Mouse (Mus musculus): ENCODE measurements around the gene Tdrd3. TPM values are rescaled to one million over a fixed set of nuclear protein-coding genes. Genes with fewer than 3 reads are reported as not detected.

Gene Tdrd3
- polyA plus RNA-seq, 1 experiment = 21.9 TPM

DNA sequence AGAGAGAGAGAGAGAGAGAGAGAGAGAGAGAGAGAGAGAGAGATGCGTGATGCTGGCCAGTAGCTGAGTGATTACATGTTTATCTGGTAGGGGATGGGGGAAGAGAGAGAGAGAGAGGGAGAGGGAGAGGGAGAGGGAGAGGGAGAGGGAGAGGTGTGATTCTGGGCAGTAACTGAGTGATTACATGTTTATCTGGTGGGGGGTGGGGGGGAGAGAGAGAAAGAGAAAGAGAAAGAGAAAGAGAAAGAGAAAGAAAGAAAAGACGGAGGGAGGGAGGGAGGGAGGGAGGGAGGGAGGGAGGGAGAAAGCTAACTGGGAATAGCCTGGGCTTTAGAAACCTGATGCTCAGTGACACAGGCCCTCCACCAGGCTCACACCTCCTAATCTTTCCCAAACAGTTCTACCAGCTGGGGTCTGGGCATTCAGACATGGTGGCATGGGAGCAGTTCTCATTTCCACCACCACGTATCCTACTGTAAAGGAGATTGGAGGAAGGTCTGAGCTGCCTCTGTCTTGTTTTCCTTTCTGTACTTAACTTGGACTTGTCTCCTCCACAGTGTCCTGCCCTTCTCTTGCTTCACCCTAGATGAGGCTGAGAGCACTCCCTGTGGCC lies 62.0 kb downstream of the Tdrd3 start:
- DNase-seq = no peak
- Histone ChIP-seq H3K4me1 (ENCODE audit: control insufficient read depth, insufficient read depth, low read length) (no peaks in the 10 kb centered on the region), H3K27ac (ENCODE audit: insufficient read depth, low read length) (no peak overlapping the region), H3K4me3 (replicated peaks; ENCODE audit: insufficient read depth, low read depth, low read length) (no peak overlapping the region), H3K27me3 (ENCODE audit: control insufficient read depth, insufficient read depth, low read length) (no peaks in the 10 kb centered on the region)
- 78% methylated on average over 2 of the region's 3 CpGs for WGBS
- TF ChIP-seq POLR2A (IDR thresholded peaks at IDR 0.05; ENCODE audit: borderline replicate concordance, insufficient read depth, low read length) (no peak), CTCF (IDR thresholded peaks at IDR 0.05; ENCODE audit: borderline replicate concordance, insufficient read depth, low read depth, low read length) (no peak)

DNA sequence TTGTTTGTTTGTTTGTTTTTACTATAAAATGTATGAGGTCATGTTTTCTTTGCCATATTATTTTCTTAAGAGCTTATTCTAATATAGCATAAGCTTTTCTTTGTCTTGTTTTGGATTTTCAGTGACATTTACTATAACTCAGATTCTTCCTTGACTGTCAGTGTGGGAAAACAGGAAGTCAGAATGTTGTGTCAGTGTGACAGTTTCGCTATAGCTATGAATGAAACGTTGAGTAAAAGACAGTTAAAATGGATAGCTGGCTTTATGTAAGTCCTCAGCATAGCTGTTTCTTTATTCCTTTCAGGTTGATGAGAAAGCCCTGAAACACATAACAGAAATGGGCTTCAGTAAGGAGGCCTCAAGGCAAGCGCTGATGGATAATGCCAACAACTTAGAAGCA lies 69.4 kb downstream of the Tdrd3 start:
- no peaks in the 10 kb centered on the region for H3K27me3 ChIP-seq (ENCODE audit: control insufficient read depth, insufficient read depth, low read length)
- no peak overlapping the region for H3K4me3 ChIP-seq (replicated peaks; ENCODE audit: insufficient read depth, low read depth, low read length)
- 94% methylated on average over 3 of the region's 3 CpGs for WGBS
- H3K27ac ChIP-seq (ENCODE audit: insufficient read depth, low read length) = no peak overlapping the region
- no peaks in the 10 kb centered on the region for H3K4me1 ChIP-seq (ENCODE audit: control insufficient read depth, insufficient read depth, low read length)
- TF ChIP-seq CTCF (IDR thresholded peaks at IDR 0.05; ENCODE audit: borderline replicate concordance, insufficient read depth, low read depth, low read length) (no peak), POLR2A (IDR thresholded peaks at IDR 0.05; ENCODE audit: borderline replicate concordance, insufficient read depth, low read length) (no peak)
- DNase-seq = no peak

DNA sequence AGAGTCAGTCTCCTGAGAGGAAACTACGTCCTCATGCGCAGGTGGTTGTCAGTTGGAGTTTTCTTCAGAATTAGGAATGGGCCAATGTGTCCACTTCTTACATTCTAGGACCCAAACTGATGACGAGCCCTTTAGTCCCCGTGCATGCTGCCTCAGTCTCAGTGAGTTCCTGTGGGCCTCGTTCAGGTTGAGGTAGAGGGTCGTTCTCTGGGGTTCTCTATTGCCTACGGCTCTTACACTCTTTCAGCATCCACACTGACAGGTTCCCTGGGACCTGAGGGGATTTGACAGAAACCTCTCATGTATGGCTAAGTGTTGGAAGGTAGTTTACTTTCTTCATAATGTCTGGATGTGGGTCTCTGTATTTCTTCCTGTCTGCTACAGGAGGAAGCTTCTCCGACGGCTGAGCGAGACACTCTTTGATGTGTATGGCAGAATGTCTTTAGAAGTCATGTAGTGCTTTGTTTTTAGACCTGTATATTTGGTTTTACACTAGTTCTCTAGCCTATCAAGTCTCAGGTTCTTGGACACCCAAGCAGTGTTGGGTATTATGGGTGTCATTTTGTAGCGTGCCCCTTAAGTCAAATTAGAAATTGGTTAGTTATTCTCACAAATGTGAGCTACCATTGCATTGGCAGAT lies 81.6 kb downstream of the Tdrd3 start:
- Histone ChIP-seq H3K4me1 (ENCODE audit: control insufficient read depth, insufficient read depth, low read length) (no peaks in the 10 kb centered on the region), H3K27me3 (ENCODE audit: control insufficient read depth, insufficient read depth, low read length) (no peaks in the 10 kb centered on the region), H3K4me3 (replicated peaks; ENCODE audit: insufficient read depth, low read depth, low read length) (no peak overlapping the region), H3K27ac (ENCODE audit: insufficient read depth, low read length) (no peak overlapping the region)
- TF ChIP-seq POLR2A (IDR thresholded peaks at IDR 0.05; ENCODE audit: borderline replicate concordance, insufficient read depth, low read length) (no peak), CTCF (IDR thresholded peaks at IDR 0.05; ENCODE audit: borderline replicate concordance, insufficient read depth, low read depth, low read length) (no peak)
- WGBS = 95% methylated on average over 11 of the region's 11 CpGs
- DNase-seq = no peak

DNA sequence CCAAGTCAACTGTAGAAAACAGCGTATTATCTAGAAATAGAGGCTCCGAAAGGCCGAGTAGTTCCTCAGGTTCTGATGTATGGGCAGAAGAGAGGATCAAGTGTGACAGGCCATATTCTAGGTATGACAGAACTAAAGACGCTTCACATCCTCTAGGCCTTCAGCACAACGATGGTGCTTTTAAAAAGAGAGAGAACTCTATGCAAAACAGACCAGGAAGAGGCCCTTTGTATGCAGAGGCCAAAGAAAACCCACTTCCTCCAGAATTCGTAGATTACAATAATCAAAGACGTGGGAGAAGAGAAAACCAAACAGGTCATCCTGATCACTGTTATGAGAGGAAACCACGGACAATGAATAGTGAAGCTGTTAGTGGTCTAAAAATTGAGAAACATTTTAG lies 89.5 kb downstream of the Tdrd3 start:
- no peak for DNase-seq
- H3K27me3 ChIP-seq (ENCODE audit: control insufficient read depth, insufficient read depth, low read length) = no peaks in the 10 kb centered on the region
- H3K27ac ChIP-seq (ENCODE audit: insufficient read depth, low read length) = no peak overlapping the region
- no peaks in the 10 kb centered on the region for H3K4me1 ChIP-seq (ENCODE audit: control insufficient read depth, insufficient read depth, low read length)
- 93% methylated on average over 8 of the region's 8 CpGs for WGBS
- TF ChIP-seq CTCF (IDR thresholded peaks at IDR 0.05; ENCODE audit: borderline replicate concordance, insufficient read depth, low read depth, low read length) = no peak
- no peak for TF ChIP-seq POLR2A (IDR thresholded peaks at IDR 0.05; ENCODE audit: borderline replicate concordance, insufficient read depth, low read length)
- H3K4me3 ChIP-seq (replicated peaks; ENCODE audit: insufficient read depth, low read depth, low read length) = no peak overlapping the region

DNA sequence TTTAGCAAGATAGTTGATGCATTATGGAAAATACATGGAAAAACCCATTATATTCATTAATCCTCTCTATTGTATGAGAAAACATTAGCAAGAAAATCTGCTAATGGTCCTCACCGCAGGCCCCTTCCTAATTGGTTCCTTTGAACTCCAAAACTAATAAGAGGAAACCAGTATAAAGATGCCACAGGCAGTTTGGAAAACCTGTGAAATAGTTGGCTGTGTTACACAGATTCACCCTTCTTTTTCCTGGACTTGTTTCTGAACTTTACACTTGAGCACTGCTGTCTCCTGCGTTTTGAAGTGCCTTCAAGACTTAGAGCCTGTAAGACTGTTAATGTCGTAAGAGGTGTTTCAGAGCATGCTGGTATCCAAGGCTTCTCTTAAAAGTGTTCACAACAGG lies 98.8 kb downstream of the Tdrd3 start:
- no peak overlapping the region for H3K27ac ChIP-seq (ENCODE audit: insufficient read depth, low read length)
- no peaks in the 10 kb centered on the region for H3K27me3 ChIP-seq (ENCODE audit: control insufficient read depth, insufficient read depth, low read length)
- H3K4me3 ChIP-seq (replicated peaks; ENCODE audit: insufficient read depth, low read depth, low read length) = no peak overlapping the region
- WGBS = 91% methylated on average over 3 of the region's 3 CpGs
- TF ChIP-seq POLR2A (IDR thresholded peaks at IDR 0.05; ENCODE audit: borderline replicate concordance, insufficient read depth, low read length) (no peak), CTCF (IDR thresholded peaks at IDR 0.05; ENCODE audit: borderline replicate concordance, insufficient read depth, low read depth, low read length) (no peak)
- no peaks in the 10 kb centered on the region for H3K4me1 ChIP-seq (ENCODE audit: control insufficient read depth, insufficient read depth, low read length)
- no peak for DNase-seq

DNA sequence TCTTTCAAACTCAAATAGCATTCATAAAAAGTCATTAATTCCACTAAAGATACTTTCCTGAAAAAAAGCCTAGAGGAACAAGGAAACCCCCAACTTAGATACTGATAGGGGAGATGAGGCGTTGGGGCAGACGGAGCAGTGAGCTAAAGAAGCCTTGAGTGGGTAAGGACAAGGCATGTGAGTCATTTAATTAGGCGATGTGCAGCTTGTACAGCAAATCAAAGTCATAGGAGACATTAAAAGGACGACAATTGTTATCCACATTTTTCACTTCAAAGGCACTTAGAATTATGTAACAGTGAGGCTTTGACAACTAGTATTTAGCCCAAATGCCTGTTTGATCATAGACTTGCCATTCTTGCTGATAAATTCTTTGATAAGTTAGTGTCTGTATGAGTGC lies 100.9 kb downstream of the Tdrd3 start:
- no peak overlapping the region for H3K4me3 ChIP-seq (replicated peaks; ENCODE audit: insufficient read depth, low read depth, low read length)
- H3K4me1 ChIP-seq (ENCODE audit: control insufficient read depth, insufficient read depth, low read length) = no peaks in the 10 kb centered on the region
- H3K27me3 ChIP-seq (ENCODE audit: control insufficient read depth, insufficient read depth, low read length) = no peaks in the 10 kb centered on the region
- TF ChIP-seq POLR2A (IDR thresholded peaks at IDR 0.05; ENCODE audit: borderline replicate concordance, insufficient read depth, low read length) (no peak), CTCF (IDR thresholded peaks at IDR 0.05; ENCODE audit: borderline replicate concordance, insufficient read depth, low read depth, low read length) (no peak)
- WGBS = 91% methylated on average over 4 of the region's 4 CpGs
- no peak for DNase-seq
- H3K27ac ChIP-seq (ENCODE audit: insufficient read depth, low read length) = no peak overlapping the region

DNA sequence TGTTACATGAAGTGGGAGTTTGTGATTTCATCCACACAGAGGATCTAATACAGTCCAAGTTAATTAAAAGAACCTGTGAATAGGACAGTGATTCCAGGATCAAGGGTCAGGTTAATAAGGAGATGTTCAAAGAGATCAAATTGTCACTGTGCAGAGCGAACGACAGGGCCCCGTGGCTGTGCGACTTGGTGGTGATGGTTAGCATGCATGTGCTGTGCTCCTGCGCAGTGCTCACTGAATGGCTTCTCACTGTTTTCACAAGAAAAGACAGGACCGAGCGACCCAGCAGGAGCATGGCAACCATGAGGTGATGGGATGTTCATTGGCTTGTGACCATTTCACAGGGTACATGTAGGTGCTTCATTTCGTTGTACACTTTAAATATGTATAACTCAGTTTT lies 115.4 kb downstream of the Tdrd3 start:
- Histone ChIP-seq H3K27ac (ENCODE audit: insufficient read depth, low read length) (no peak overlapping the region), H3K4me1 (ENCODE audit: control insufficient read depth, insufficient read depth, low read length) (no peaks in the 10 kb centered on the region), H3K27me3 (ENCODE audit: control insufficient read depth, insufficient read depth, low read length) (no peaks in the 10 kb centered on the region), H3K4me3 (replicated peaks; ENCODE audit: insufficient read depth, low read depth, low read length) (no peak overlapping the region)
- TF ChIP-seq POLR2A (IDR thresholded peaks at IDR 0.05; ENCODE audit: borderline replicate concordance, insufficient read depth, low read length) = no peak
- TF ChIP-seq CTCF (IDR thresholded peaks at IDR 0.05; ENCODE audit: borderline replicate concordance, insufficient read depth, low read depth, low read length) = no peak
- 73% methylated on average over 8 of the region's 8 CpGs for WGBS
- no peak for DNase-seq

DNA sequence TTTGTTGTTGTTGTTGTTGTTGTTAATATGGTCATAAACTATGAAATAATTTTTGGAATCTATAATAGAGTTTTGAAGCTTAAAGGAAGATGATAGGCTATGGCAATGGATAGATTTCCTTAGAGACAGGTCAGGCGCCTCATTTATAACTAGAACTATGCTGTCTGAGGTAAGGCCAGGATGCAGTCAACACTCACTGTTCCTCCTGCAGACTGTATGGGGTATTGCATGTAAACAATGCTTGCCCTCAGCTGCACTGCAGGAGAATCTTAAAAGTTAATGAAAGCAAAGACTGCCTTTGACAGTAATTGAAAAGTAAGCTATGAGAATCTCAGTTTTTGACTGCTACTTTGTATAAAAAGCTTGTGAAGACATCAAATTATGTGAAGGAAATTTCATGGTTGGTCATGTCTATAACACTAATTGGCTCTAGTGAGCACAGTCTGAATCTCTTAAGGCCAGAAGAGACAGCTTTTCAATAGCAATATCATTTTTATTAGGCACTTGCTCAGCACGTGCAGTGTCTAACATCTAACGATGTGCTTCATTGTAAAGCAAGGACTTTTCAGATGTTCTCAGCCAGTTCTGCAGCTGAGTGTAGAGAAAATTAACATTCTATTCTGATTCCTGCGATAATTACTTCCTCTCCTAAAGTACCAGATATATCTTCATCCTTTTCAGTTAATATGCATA lies 120.8 kb downstream of the Tdrd3 start:
- WGBS = 75% methylated on average over 4 of the region's 4 CpGs
- Histone ChIP-seq H3K4me3 (replicated peaks; ENCODE audit: insufficient read depth, low read depth, low read length) (no peak overlapping the region), H3K27me3 (ENCODE audit: control insufficient read depth, insufficient read depth, low read length) (no peaks in the 10 kb centered on the region), H3K4me1 (ENCODE audit: control insufficient read depth, insufficient read depth, low read length) (no peaks in the 10 kb centered on the region), H3K27ac (ENCODE audit: insufficient read depth, low read length) (no peak overlapping the region)
- DNase-seq = no peak
- no peak for TF ChIP-seq CTCF (IDR thresholded peaks at IDR 0.05; ENCODE audit: borderline replicate concordance, insufficient read depth, low read depth, low read length)
- no peak for TF ChIP-seq POLR2A (IDR thresholded peaks at IDR 0.05; ENCODE audit: borderline replicate concordance, insufficient read depth, low read length)
